Mouse (Mus musculus) cerebellum, adult 18-20 months (tissue): ENCODE measurements around the gene Elac2.

ENCODE experiments used
- DNase-seq, 2 experiments: peaks; one replicate each; pipeline ENCODE4 v3.0.0; 2021

The Elac2 gene

DNA sequence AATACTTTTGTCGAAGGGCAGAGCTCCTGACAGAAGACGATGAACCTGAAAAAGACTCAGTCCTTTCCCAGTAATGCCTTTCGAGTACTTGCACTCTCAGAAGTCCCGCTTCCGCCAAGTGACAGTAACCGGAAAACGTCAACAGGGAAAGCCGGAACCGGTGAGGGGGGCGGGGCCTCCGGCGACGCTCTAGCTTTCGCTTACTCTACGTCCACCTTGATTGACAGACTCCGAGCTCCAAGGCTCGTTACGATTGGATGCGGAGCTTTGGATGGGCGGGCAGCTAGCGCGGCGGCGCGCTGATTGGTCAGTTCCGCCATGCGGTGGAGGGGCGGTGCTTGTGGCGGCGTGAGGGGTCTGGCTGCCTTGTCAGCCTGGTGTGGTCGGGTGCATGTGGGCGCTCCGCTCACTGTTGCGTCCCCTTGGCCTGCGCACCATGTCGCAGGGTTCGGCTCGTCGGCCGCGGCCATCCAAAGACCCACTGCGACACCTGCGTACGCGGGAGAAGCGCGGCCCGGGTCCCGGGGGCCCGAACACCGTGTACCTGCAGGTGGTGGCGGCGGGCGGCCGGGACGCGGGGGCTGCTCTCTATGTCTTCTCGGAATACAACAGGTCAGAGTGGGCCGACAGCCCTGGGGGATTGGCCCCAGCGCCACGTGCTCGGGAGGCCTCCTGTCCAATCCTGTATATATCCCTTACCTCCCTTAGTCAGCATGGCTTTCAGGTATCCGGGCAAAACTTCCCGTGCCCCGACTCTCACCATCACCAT lies at the start of gene Elac2:
Gene Elac2, plus strand, starts transcription at position 319 of the 769 bp plus-strand sequence.
- peak; percentile 97 for DNase-seq

GRCm38 (mm10) chr11:64929130-64929529 lies 49.7 kb upstream of the Elac2 start:
- no peak for DNase-seq

GRCm38 (mm10) chr11:64931060-64931770 lies 47.6 kb upstream of the Elac2 start:
- no peak for DNase-seq

DNA sequence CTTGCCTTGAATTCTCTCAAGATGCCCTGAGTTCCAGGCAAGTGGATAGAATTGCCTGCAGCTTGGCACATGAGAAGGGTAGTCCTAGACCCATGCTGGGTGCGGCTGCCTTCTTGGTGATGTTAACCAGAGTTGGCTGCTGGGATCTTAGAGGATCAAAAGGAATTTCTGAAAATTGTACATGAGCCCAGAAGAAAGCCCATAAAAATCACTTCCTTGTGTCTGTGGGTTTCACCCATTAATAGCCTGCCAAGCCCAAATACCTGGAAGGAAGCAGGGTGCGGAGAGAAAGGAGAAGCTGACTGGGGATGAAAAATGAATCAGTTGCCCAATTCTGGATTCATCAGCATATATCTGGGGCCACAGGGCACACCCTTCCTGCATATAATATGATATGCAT lies 41.6 kb upstream of the Elac2 start:
- DNase-seq = no peak

DNA sequence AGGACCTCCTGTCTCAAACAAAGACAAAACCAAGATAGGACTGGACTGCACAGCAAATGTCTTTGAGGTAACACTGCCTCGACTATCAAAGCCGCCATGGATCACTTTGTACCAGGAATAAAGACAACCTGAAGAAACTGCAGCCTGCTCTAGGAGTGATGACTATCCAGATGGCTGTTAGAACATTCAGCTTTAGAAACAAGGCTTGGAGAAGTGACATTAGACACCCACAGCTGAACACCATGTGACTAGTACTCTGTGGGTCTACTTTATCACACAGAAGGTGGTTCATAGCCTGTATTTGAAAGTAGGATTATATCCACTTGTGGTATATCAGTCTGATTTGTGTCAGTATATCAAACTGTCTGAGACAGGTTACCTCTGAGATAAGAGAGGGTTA lies 37.6 kb upstream of the Elac2 start:
- no peak for DNase-seq

DNA sequence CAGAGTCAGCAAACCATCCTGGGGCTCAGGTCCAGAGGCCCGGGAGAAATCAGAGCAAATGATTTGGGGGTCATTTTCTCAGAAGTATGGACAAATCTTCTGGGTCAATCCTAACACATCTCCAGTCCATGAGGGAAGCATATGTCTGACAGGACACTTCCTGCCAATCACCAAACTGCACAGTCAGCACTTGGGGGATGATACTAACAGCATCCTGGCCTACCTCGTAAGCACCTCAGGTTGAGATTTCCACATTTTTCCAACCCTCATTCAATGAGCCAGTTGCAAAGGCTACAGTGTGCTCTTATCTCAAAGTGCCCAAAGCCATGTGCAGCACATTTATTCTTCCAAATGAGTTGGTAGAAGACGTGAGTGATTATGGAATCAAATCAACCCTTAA lies 29.1 kb upstream of the Elac2 start:
- DNase-seq = no peak

DNA sequence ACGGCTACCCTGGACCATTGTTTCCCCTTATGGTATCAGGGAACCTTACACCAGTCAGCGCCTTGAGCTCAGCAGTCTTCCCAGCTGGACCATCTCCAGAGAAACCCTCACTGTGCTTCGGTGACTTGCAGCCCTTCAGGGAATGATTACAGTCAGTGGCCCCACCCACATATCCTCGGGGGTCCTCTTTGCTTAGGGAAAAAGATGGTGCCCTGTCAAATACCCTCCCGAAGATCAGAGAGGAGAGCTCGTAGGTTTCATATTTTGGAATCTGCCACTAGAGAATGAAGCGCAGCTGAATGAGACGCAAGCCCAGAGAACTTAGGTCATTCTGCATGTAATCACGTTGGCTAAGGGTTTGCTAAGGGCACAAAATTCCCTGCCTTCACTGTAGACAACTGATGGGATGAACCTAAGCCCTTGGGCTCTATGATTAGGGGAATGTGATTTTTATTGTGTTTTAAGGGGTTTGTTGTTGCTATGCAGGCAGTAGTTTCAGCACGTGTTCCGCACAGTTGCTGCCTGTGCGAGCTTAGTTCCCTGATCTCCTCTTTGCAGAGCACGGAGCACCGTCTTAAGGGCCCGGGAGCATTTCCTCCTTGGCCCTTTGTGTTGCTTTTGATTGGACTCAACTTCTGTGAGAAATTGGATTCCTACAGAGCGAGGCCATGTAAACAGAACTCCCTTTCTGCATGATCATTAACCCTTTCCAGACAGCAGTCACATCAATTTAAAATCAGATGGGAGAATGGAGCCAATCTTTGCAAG lies 21.7 kb upstream of the Elac2 start:
- DNase-seq = no peak

DNA sequence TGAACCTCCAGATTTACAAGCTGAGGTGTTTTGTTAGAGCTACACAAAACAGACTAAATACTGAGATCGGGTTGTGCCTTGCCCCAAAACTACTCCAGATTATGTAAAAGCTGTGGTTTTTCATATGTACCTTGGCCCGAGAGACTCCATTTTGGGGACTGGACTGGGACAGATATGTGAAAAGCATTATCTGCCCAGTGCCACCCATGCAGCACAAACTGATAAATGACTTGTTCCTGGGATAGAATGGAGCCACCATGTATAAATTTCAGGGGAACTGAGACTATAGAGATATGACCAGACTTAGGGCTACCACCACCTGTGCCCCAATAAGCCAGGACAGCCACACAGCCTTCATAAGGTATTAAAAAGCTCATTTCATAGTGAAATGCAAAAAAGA lies 16.2 kb upstream of the Elac2 start:
- DNase-seq = no peak

GRCm38 (mm10) chr11:64968507-64968906 lies 10.3 kb upstream of the Elac2 start:
- DNase-seq = peak; percentile 55 to 60

GRCm38 (mm10) chr11:64968939-64969342 lies 9.9 kb upstream of the Elac2 start:
- DNase-seq = no peak

DNA sequence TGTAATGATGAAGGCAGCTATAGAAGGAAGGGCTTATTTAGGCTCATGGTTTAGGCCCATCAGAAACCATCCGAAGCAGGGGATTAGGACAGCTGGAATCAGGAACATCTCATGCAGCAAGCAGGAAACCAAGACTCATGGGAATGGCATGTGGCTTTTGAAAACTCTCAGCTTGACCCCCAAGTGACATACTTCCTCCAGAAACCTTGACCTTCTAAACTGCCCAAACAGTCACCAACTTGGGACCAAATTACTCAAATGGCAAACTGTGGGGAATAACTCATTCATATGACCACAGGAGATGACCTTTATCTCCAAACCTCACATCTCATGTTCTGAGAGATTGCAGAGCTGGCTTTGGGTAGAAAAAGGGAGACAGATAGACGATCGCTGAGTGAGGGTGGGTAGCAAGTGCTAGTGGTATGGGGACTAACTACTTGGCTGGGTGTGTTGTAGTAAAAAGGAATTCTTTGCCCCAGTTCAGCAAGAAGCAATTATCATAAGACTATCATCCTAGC lies 7.3 kb upstream of the Elac2 start:
- DNase-seq = no peak

DNA sequence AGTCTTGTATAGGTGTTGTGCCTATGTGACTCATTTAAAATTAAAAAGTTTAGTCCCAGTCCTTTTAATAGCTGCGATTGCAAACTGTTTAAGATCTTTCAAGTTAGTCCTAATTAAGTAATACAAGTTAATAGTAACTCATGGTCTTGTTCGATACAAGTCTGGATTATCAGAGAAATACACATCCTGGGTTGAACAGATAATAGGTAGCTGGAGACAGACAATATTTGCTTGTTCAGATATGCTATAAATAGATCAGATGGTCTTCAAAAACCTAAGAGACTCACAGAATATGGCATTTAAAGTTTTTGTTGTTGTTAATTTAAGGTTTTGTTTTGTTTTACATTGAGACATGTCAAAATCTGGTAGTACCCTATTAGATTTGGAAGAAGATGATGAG lies 6.4 kb upstream of the Elac2 start:
- DNase-seq = no peak

DNA sequence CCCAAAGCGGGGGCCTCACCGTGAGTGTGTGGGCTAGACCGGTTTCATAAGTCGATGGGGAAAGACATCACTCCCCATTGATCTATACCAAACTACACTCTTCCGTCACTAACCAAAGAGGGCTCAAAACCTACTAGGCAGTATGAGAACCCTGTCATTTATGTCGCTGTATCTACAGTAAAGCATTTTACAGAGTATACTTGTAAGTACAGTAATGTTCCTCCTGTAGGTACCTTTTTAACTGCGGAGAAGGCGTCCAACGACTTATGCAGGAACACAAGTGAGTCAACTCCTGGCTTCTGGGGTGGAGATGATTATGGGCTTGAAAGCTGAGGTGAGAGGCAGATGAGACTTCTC lies 629 bp downstream of the Elac2 start:
- no peak for DNase-seq

DNA sequence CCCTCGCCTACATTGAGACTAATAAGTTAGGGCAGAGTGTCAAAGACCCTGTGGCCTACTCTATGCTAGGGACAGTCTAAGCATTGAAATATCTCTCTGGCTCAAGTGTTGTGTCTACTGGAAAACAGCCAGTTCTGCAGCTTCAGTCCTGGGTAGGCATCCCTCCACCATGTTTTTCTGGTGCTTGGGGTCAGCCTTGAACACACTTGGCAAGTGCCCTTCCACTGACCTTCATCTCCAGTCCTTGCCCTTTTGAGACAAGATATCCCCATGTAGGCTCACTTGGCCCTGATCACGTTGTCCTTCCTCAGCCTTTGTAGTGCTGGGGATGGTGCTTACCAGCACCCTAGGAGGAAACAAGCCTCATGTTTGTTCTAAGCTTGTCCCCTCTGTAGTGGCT lies 9.7 kb downstream of the Elac2 start:
- DNase-seq = no peak

- DNase-seq = no peak
Observed at GRCm38 (mm10) chr11:64998439-64998838, 19.6 kb downstream of the Elac2 start.

DNA sequence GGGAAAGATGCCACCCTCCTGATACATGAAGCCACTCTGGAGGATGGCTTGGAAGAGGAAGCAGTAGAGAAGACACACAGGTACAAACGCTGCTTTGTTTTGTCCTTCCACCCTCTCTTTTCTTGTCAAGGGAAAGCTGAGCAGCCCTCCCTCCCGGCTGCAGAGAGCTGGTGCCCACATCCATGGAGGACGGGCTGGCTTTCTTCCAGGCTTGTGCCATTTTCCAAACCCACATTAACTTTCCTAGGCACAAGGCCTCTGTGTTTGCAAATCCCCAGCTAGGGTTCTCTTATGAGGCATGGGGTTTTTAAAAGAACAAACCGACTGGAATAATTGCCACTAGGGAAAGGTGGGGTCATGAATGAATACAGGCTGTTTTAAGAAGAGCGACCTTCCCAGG lies 20.8 kb downstream of the Elac2 start:
- DNase-seq = no peak

DNA sequence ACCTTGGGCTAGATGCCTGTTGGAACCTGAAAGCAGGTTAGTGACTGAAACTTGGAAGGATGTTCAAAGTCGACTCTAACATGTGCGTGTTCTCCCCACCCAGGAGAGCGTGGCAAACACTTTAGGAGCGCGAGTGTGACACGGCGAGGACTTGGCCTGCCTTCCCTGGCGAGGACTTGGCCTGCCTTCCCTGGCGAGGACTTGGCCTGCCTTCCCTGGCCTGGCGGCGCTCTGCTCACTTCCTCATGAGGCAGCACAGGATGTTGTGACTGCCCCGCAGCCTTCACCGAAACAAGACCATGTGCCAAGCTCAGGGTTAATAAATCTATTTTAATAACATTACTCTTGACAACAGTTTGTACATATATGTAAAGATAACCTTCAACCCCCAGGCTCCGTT lies 22.9 kb downstream of the Elac2 start:
- DNase-seq = peak; percentile 61 to 64

- DNase-seq = no peak
Observed at GRCm38 (mm10) chr11:65003611-65004010, 24.8 kb downstream of the Elac2 start.

DNA sequence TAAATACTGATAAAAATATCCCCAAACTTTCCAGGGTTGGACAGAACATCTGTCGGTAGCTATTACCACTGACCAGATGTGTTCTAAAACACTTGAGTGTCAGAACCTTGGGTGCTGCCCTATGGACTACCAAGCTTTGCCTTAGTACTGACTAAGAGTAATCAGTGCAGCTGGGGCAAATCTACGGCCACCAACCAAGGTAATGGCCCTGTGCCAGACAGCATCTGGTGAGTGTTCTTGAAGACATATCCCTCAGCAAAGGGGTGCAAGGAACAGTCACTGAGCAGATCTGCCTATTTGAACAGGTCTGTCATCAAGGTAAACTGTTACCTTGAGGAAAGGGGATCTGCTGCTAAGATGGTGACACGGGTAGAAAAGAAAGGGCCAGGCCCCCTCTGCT lies 26.0 kb downstream of the Elac2 start:
- no peak for DNase-seq

DNA sequence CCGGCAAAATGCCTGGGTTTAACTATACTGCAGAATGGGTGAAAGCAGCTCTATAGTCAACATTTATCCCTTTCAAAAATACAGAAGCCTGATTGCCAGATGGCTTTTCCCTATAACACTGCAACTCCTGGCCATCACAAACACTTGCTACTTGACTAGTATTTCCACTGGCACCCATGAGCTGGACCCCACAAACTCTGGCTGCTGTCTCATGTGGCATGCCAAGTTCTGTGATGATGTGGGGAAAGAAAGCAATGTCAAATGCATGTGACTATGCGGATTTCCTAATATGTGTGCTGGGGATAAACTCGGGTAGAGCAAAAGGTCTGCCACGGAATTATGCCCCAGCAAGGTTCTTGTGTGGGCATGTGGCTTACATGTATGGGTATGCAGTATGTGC lies 27.2 kb downstream of the Elac2 start:
- DNase-seq = no peak

- DNase-seq = no peak
Observed at GRCm38 (mm10) chr11:65013906-65014305, 35.1 kb downstream of the Elac2 start.

- DNase-seq = no peak
Observed at GRCm38 (mm10) chr11:65016754-65017153, 37.9 kb downstream of the Elac2 start.

DNA sequence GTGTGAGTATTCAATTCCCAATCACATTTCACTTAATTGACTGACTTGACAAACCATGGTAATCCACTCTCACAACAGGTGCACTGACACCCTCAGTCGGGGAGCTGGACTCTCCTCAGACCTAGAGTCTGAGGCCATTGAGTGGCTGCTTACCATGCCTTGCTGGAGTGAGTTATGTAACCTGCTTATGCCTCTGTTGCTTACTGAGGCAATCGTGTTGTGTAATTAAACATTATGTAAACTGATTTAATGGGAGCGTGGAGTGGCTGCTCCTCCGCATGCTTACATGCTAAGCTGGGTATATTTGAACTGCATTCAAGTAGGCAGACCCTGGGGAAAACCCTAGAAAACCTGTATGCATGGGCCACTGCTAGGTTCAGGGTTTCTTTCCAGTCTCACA lies 41.9 kb downstream of the Elac2 start:
- DNase-seq = no peak

DNA sequence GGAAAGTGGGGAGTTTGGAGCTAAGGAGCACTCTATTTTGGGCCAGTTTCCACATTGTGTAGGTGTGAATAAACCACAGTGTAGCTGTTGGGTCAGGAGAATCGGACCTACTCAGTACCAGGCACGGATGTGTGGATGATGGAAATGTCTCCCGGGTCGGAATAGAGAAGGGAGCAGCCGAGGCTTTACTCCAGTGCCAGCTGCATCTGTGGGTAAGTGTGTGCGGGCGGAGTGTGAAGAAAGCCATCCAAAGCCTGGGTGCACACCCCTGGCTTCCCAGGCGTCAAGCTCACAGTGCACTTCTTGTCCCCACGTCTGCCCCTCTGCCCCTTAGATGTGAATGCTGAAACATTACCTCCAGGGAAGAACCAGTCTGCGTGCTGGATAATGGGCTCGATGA lies 43.9 kb downstream of the Elac2 start:
- DNase-seq = no peak
